Comparison of ENCODE assay signal across 8 mouse cellular contexts in the genomic region with DNA sequence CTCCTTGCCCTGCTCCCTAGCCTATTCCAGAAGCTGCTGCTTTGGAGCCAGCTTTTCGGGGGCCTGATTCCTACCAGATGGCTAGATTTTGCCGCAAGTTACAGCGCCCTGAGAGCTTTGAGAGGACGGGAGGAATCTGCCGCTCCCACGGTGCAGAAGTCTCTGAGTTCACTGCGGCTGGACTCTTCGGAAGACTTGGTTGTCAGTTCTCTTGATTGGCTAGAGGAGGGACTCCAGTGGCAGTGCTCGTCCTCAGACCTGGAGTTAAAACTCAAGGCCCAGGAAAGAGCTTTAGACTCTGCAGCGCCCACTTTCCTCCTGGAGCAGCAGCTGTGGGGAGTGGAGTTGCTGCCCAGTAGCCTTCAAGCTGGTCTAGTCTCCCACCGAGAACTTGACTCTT. TPM values are rescaled to one million over a fixed set of nuclear protein-coding genes. Genes with fewer than 3 reads are reported as not detected.
DNase-seq lines count a peak whose midpoint lies in the region; ATAC-seq and TF ChIP-seq lines count a peak whose summit lies in the region.

No protein-coding gene starts in this region.

- no peak for TF ChIP-seq CTCF in olfactory bulb, adult 2 months (IDR thresholded peaks at IDR 0.05; ENCODE audit: insufficient read depth, low read depth, low read length)

- H3K4me2 ChIP-seq in hindbrain, embryonic 13.5 days, result peak overlapping the region; percentile 100
- peak overlapping the region; percentile 88 for H3K4me2 ChIP-seq in liver, embryonic 11.5 days

- WGBS in hindbrain, embryonic 13.5 days, result 0% methylated on average over 11 of the region's 11 CpGs
- 0% methylated on average over 11 of the region's 11 CpGs for WGBS in liver, embryonic 11.5 days
- under 1% methylated on average over 11 of the region's 11 CpGs for WGBS in olfactory bulb, adult 2 months

- no peaks in the 10 kb centered on the region for H3K9me3 ChIP-seq in hindbrain, embryonic 13.5 days
- no peaks in the 10 kb centered on the region for H3K9me3 ChIP-seq in liver, embryonic 11.5 days (ENCODE audit: control insufficient read depth, low read length)

- H3K27ac ChIP-seq in hindbrain, embryonic 13.5 days, result peak overlapping the region; percentile 97
- H3K27ac ChIP-seq in liver, embryonic 11.5 days (ENCODE audit: low read depth, low read length), result peak overlapping the region; percentile 97
- H3K27ac ChIP-seq in olfactory bulb, adult 2 months (ENCODE audit: insufficient read depth, low read depth, low read length), result peak overlapping the region; percentile 91

- H3K27me3 ChIP-seq in hindbrain, embryonic 13.5 days, result no peaks in the 10 kb centered on the region
- no peaks in the 10 kb centered on the region for H3K27me3 ChIP-seq in liver, embryonic 11.5 days (replicated peaks; ENCODE audit: control insufficient read depth, insufficient read depth, low read length)

- peak overlapping the region; percentile 88 for H3K4me3 ChIP-seq in hindbrain, embryonic 13.5 days
- H3K4me3 ChIP-seq in liver, embryonic 11.5 days (ENCODE audit: low read depth, low read length), result peak overlapping the region; percentile 99
- peak overlapping the region; percentile 89 for H3K4me3 ChIP-seq in olfactory bulb, adult 2 months (ENCODE audit: insufficient read depth, low read depth, low read length)

- H3K36me3 ChIP-seq in hindbrain, embryonic 13.5 days, result peaks cover 6% of the 10 kb centered on the region
- H3K36me3 ChIP-seq in liver, embryonic 11.5 days (ENCODE audit: control insufficient read depth, insufficient read depth, low read length), result peaks cover 22% of the 10 kb centered on the region

- ATAC-seq in hindbrain, embryonic 13.5 days (ENCODE audit: low FRiP score), result no peak
- no peak for ATAC-seq in liver, embryonic 11.5 days (replicated peaks; ENCODE audit: low FRiP score)

- peak overlapping the region; percentile 97 for H3K9ac ChIP-seq in hindbrain, embryonic 13.5 days
- H3K9ac ChIP-seq in liver, embryonic 11.5 days (ENCODE audit: low read depth, low read length), result peak overlapping the region; percentile 100

- peak; percentile 48 to 79 for DNase-seq in adrenal gland, adult (ENCODE audit: inconsistent age in 2 of 2, low spot score in 1 of 2)
- no peak for DNase-seq in adrenal gland, adult 8-10 months
- peak; percentile 48 for DNase-seq in thymus, postnatal 4 days
- no peak for DNase-seq in thymus, postnatal 10 days (ENCODE audit: low spot score in 2 of 2)
- no peak for DNase-seq in liver, embryonic 11.5 days (ENCODE audit: low spot score)
- no peak for DNase-seq in frontal cortex, adult 2 months (ENCODE audit: extremely low spot score in 1 of 2, low spot score in 1 of 2)

- peaks cover 58% of the 10 kb centered on the region for H3K4me1 ChIP-seq in hindbrain, embryonic 13.5 days (replicated peaks)
- H3K4me1 ChIP-seq in liver, embryonic 11.5 days (replicated peaks; ENCODE audit: control insufficient read depth, insufficient read depth, low read length), result peaks cover 20% of the 10 kb centered on the region
- peaks cover 8% of the 10 kb centered on the region; the same call in 1 of the 2 replicates for H3K4me1 ChIP-seq in olfactory bulb, adult 2 months (ENCODE audit: control insufficient read depth, insufficient read depth, low read length)

- TF ChIP-seq POLR2A in olfactory bulb, adult 2 months (IDR thresholded peaks at IDR 0.05; ENCODE audit: insufficient read depth, low read depth, low read length), result no peak

RNA-seq across cellular contexts. Expression of a gene that starts 1.0 kb away (rescaled TPM):
- total RNA-seq in adrenal gland, adult 8-10 months (2022), result 10 to 100 TPM; 67.1 to 80.6 (median 71.1) TPM
- 29.2 TPM in 2 replicates for polyA plus RNA-seq in hindbrain, embryonic 13.5 days (2015; fragmentation: Nextera tagmentation; extraction: Ambion mirVana)
- 89.0 and 95.4 TPM in 2 replicates for polyA plus RNA-seq in liver, embryonic 11.5 days (2014; fragmentation: Nextera tagmentation; extraction: Ambion mirVana)
- polyA plus RNA-seq in olfactory bulb, adult 2 months (2012; ENCODE audit: insufficient read depth, insufficient read length, low replicate concordance, missing spikeins), result not detected in 2 replicates
- polyA plus RNA-seq in frontal cortex, adult 2 months (2012; rRNA removed), result 26.3 and 27.2 TPM in 2 replicates

RNA-seq across cellular contexts. Expression of a gene that starts 32.1 kb away (rescaled TPM):
- total RNA-seq in adrenal gland, adult 8-10 months (2022), result 10 to 100 TPM; 16.1 to 56.7 (median 33.1) TPM
- 20.4 and 20.7 TPM in 2 replicates for polyA plus RNA-seq in hindbrain, embryonic 13.5 days (2015; fragmentation: Nextera tagmentation; extraction: Ambion mirVana)
- polyA plus RNA-seq in liver, embryonic 11.5 days (2014; fragmentation: Nextera tagmentation; extraction: Ambion mirVana), result 4.1 and 4.3 TPM in 2 replicates
- not detected in 2 replicates for polyA plus RNA-seq in olfactory bulb, adult 2 months (2012; ENCODE audit: insufficient read depth, insufficient read length, low replicate concordance, missing spikeins)
- 51.7 and 53.6 TPM in 2 replicates for polyA plus RNA-seq in frontal cortex, adult 2 months (2012; rRNA removed)

Comparison
In these comparisons a context has a peak if more than half of its experiments do, and no peak if none do; other contexts are left out.
1. DNase-seq: peak in adrenal gland, adult (2 of 2) and thymus, postnatal 4 days (single experiment); none in adrenal gland, adult 8-10 months (single experiment), thymus, postnatal 10 days (0 of 2), liver, embryonic 11.5 days (single experiment) and frontal cortex, adult 2 months (0 of 2).
2. Peak in every context shown above with its lines, with median percentiles within 50 percentile points of each other: H3K27ac ChIP-seq and H3K4me3 ChIP-seq.